Mouse (Mus musculus) midbrain, embryonic 16.5 days (tissue): ENCODE results near the gene Atp5c1. TPM values are rescaled to one million over a fixed set of nuclear protein-coding genes. Genes with fewer than 3 reads are reported as not detected.

Experiments used
- ATAC-seq: fragments of 200-750 bp; cut with Nextera tagmentation; 2 replicates; pipeline ENCODE4 v1.8.0; 2017; ENCODE audit warnings: moderate TSS enrichment
- H3K27ac ChIP-seq: fragments of 300-500 bp; sonication (generic); 2 replicates; pipeline ENCODE4 v1.5.1; 2014; ENCODE audit warnings: mild to moderate bottlenecking, low read length, mixed read lengths
- H3K27me3 ChIP-seq: fragments of 300-500 bp; sonication (generic); 2 replicates; pipeline ENCODE4 v1.6.1; 2014; ENCODE audit warnings: low read depth, low read length, mixed read lengths; ENCODE audit not compliant: control insufficient read depth, insufficient read depth
- H3K36me3 ChIP-seq: fragments of 300-500 bp; sonication (generic); 2 replicates; pipeline ENCODE4 v1.6.1; 2014; ENCODE audit warnings: mild to moderate bottlenecking, low read length, moderate library complexity, mixed read lengths; ENCODE audit not compliant: control insufficient read depth, insufficient read depth
- H3K4me1 ChIP-seq: fragments of 300-500 bp; sonication (generic); 2 replicates; pipeline ENCODE4 v1.6.1; 2014; ENCODE audit warnings: mild to moderate bottlenecking, low read length, mixed read lengths; ENCODE audit not compliant: control insufficient read depth, insufficient read depth
- H3K4me2 ChIP-seq: fragments of 300-500 bp; sonication (generic); 2 replicates; pipeline ENCODE4 v1.6.1; 2014; ENCODE audit warnings: mild to moderate bottlenecking, low read length, mixed read lengths
- H3K4me3 ChIP-seq: fragments of 300-500 bp; sonication (generic); 2 replicates; pipeline ENCODE4 v1.5.1; 2014; ENCODE audit warnings: low read depth, mild to moderate bottlenecking, low read length, moderate library complexity, mixed read lengths
- H3K9ac ChIP-seq: fragments of 300-500 bp; sonication (generic); 2 replicates; pipeline ENCODE4 v1.6.1; 2014; ENCODE audit warnings: low read depth, low read length, mixed read lengths
- H3K9me3 ChIP-seq: fragments of 300-500 bp; sonication (generic); replicated peaks from 2 replicates; pipeline ENCODE4 v1.6.1; 2014; ENCODE audit warnings: mild to moderate bottlenecking, low read length, mixed read lengths; ENCODE audit not compliant: control insufficient read depth, poor library complexity, severe bottlenecking
- WGBS: fragments of 180-500 bp; shearing (Covaris S2); extraction: QIAGEN DNeasy Blood & Tissue Kit; methylation state at CpG from one replicate; pipeline ENCODE4 v1.1.7; 2014; 5-methylcytosine and 5-hydroxymethylcytosine counted together
- polyA plus RNA-seq: library from polyadenylated mRNA; unstranded; fragments of >200 nt; fragmentation: Nextera tagmentation; extraction: Ambion mirVana; gene quantifications from 2 replicates; pipeline ENCODE4 v1.2.1, GENCODE M21; 2015

The Atp5c1 gene
- polyA plus RNA-seq, 1 experiment from 2014 or later: 572 TPM

DNA sequence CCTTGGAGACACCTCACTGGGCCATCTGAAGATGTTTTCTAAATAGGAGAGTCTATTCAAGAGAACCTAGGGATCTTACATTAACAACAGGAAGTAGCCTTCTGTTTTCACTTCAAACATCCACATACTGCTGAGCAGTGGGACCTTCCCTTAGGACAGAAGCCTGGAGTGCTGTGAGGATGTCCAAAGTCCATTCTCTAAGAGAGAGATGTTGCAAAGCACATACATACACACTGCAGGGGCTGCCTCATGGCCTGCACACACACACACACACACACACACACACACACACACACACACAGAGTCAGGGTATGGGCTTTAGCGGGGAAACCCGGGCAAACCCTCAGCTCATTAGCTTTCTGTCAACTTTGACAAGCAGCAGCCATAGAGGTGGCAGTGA is 20.2 kb upstream of the Atp5c1 start:
- 75% methylated on average over 2 of the region's 2 CpGs for WGBS
- Histone ChIP-seq H3K4me3 (no peak overlapping the region), H3K4me1 (no peaks in the 10 kb centered on the region), H3K36me3 (no peaks in the 10 kb centered on the region), H3K27ac (no peak overlapping the region), H3K4me2 (no peak overlapping the region), H3K9ac (no peak overlapping the region), H3K9me3 (no peaks in the 10 kb centered on the region), H3K27me3 (no peaks in the 10 kb centered on the region)
- ATAC-seq: no peak; the same call in 1 of the 2 replicates

DNA sequence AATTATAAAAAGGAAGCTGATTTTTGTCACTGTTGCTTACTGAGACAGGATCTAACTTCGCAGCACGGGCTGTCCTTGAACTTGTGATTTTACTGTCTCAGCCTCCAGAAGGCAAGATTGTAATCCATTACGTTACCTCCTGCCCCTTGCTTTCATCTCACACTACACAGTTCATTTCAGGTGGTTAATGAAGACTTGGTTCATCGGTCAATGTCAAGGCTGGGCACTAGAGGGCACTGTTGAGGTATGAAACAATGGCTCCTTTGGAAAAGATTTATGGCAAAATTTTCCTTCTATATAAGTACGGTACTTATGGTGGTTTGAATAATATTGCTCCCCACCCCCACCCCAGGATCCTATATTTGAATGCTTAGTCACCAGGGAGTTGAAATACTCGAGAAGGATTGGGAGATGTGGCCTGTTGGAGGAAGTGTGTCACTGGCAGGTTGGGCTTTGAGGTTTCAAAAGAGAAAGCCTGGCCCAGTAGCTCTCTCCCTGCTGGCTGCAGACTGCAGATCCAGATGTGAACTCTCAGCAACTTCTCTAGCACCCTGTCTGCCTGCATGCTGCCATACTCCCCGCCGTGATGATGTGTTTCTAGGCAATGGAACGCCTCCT is 18.4 kb upstream of the Atp5c1 start:
- Histone ChIP-seq H3K27me3 (no peaks in the 10 kb centered on the region), H3K4me1 (no peaks in the 10 kb centered on the region), H3K9me3 (no peaks in the 10 kb centered on the region), H3K9ac (no peak overlapping the region), H3K27ac (no peak overlapping the region), H3K4me3 (no peak overlapping the region), H3K4me2 (no peak overlapping the region), H3K36me3 (peaks cover 6% of the 10 kb centered on the region; the same call in 1 of the 2 replicates)
- 34% methylated on average over 9 of the region's 9 CpGs for WGBS
- ATAC-seq: no peak

DNA sequence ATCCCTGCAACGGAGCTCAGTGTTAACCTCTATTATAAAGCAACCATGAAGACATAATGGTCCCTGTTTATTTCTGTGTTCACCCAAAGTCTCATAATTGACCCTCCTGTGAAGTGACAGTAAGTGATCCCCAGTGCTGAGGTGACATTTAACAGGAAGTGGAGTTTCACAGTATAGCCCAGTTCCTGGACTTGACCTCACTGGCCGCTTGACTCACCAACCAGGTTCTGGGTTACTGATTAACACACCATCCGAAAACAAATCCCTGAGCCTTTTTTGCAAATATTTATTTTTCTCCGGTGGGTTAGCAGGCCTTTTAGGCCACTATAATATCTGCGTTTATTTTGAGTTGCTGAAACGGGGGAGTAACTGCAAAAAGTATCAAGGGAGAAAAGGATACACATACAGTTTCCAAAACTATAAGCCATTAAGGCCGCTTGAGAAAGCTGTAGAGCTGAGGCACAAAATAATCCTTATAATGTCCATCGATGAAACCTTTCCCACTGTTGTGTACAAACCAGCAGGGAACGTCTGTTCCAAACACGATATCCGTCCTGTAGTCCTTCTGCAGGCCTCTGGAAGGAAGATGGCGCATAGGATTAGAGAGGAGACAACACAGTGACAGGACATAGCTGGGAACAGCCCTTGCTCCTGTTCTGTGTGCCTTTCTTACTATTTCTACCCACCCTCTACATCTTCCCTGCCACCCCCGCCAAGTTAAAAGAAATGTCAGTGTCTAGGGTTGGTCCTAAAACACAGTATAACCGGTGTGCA is 14.2 kb upstream of the Atp5c1 start:
- Histone ChIP-seq H3K4me2 (no peak overlapping the region), H3K9me3 (no peaks in the 10 kb centered on the region), H3K36me3 (peaks cover 30% of the 10 kb centered on the region), H3K4me3 (no peak overlapping the region), H3K4me1 (no peaks in the 10 kb centered on the region), H3K9ac (no peak overlapping the region), H3K27me3 (no peaks in the 10 kb centered on the region), H3K27ac (no peak overlapping the region)
- 90% methylated on average over 14 of the region's 14 CpGs for WGBS
- ATAC-seq: no peak

DNA sequence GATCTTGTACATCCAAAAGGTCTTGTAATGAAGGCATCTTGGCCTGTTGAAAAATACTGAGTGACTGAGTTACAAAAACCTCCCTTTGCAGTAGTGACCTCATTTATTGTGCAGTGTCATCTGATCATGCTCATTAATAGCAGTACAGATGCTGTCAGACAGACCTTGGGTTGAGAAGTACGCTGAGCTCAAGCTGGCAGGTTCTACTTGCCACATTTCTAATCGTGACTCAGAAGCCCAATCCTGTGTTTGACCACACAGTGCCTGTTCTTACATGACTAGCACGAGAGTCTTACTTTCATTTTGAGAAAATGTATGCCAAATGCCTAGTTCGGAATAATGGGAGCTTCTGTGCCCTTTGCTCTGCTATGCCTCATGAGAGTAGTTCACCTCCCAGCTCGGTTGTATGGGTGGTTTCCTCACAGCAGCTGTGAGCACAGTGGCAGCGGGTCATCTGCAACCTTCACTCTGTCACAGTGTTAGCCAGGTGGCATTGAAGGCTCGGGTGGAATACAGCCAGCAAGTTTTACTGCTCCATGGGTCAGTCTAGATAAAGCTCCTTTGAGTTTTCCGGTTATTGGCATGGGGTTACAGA is 7.0 kb upstream of the Atp5c1 start:
- Histone ChIP-seq H3K4me3 (no peak overlapping the region), H3K9ac (no peak overlapping the region), H3K36me3 (peaks cover 25% of the 10 kb centered on the region), H3K4me1 (peaks cover 6% of the 10 kb centered on the region; the same call in 1 of the 2 replicates), H3K9me3 (no peaks in the 10 kb centered on the region), H3K27me3 (no peaks in the 10 kb centered on the region), H3K27ac (no peak overlapping the region), H3K4me2 (no peak overlapping the region)
- ATAC-seq: no peak
- 89% methylated on average over 8 of the region's 8 CpGs for WGBS

DNA sequence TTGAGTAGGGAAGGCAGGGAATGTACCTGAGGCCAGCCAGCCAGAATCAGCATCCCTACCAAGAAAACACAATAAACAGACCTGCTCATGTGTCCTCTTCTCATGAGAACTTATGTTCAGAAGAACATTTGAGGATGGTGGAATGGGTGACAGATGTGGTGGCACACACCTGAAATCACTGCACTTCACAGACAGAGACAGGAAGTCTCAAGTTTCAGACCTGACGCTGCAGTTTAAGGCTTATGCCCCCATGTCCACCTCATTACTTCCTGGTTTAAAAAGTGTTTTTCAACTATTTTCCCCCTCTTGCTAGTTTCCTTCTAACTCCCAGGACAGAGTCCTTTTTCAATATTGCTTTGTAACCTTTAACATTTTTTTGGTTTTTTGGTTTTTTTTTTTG is 2.4 kb upstream of the Atp5c1 start:
- ATAC-seq: no peak
- WGBS: 97% methylated on average over 1 of the region's 1 CpGs

DNA sequence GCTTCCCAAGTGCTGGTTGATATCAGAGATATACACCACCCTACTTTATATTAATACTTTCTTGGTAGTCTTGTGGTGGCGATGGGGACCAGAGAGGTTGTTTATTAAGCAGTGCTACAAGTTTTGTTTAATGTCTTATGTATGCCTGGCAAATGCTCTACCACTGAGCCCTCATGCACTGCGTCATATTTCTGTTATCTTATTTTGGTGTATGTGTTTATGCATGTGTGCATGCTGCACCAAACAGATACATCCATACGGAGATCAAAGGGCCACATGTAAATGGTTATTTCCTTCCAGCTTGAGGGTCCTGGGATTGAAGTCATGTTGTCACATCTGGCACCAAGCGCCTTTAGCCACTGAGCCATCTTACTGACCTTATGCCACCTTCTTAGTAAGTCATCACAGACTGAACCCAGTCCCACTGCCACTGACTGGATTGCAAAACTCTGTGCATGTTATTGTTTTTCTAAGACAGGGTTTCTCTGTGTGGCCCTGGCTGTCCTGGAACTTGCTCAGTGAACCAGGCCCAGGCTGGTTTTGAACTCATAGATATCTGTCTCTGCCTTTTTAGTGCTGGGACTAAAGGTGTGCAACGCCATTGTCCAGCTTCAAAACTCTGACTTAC is 1.3 kb upstream of the Atp5c1 start:
- H3K4me1 ChIP-seq: peaks cover 35% of the 10 kb centered on the region
- no peaks in the 10 kb centered on the region for H3K27me3 ChIP-seq
- H3K36me3 ChIP-seq: 0 out of 2 replicates have a peak, but pooled peaks cover 4% of the 10 kb centered on the region
- ATAC-seq: no peak
- peak overlapping the region; percentile 96 for H3K4me3 ChIP-seq
- peak overlapping the region; percentile 78 for H3K4me2 ChIP-seq
- 91% methylated on average over 5 of the region's 5 CpGs for WGBS
- H3K9ac ChIP-seq: 0 out of 2 replicates have a peak overlapping the region, but pooled peaks have one; percentile 34
- H3K27ac ChIP-seq: no peak overlapping the region
- no peaks in the 10 kb centered on the region for H3K9me3 ChIP-seq

More for the DNA sequence above, 2.4 kb upstream of the Atp5c1 start:
- peaks cover 29% of the 10 kb centered on the region for H3K4me1 ChIP-seq
- no peak overlapping the region for H3K9ac ChIP-seq
- no peaks in the 10 kb centered on the region for H3K27me3 ChIP-seq
- 0 out of 2 replicates have a peak, but pooled peaks cover 5% of the 10 kb centered on the region for H3K36me3 ChIP-seq
- H3K27ac ChIP-seq: no peak overlapping the region
- H3K9me3 ChIP-seq: no peaks in the 10 kb centered on the region
- H3K4me2 ChIP-seq: no peak overlapping the region
- no peak overlapping the region for H3K4me3 ChIP-seq

DNA sequence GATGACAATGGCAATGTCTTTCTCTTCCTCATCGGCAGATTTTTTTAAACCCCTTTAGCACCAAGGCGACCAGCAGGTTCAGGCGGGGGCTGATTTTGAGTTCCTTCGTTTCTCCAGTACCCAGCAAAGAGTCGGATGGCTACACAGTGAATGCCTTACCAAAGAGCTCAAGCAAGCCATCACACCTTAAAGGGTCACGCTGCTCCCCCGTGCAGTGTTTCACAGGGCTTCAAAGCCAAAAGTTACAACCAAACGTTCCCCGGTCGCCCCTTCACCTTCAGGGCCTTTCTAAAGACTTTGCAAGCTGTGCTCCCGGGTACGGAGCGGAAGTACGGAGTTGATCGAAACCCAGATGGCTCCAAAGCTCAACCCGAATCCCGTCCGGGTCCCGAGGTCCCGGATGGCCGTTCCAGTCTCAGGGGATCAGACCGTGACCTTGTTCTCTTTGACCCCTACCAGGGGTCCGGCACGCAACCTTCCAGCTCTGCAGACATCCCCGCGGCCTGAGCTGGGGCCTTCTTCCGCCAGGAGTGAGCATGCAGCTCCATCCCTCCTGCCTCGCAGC is 483 bp downstream of the Atp5c1 start:
- Histone ChIP-seq H3K9ac (peak overlapping the region; percentile 99), H3K9me3 (no peaks in the 10 kb centered on the region), H3K27me3 (no peaks in the 10 kb centered on the region), H3K4me3 (peak overlapping the region; percentile 96), H3K27ac (peak overlapping the region; percentile 96), H3K36me3 (0 out of 2 replicates have a peak, but pooled peaks cover 2% of the 10 kb centered on the region), H3K4me2 (peak overlapping the region; percentile 65), H3K4me1 (peaks cover 35% of the 10 kb centered on the region)
- peak; percentile 9 for ATAC-seq
- 0% methylated on average over 28 of the region's 28 CpGs for WGBS

DNA sequence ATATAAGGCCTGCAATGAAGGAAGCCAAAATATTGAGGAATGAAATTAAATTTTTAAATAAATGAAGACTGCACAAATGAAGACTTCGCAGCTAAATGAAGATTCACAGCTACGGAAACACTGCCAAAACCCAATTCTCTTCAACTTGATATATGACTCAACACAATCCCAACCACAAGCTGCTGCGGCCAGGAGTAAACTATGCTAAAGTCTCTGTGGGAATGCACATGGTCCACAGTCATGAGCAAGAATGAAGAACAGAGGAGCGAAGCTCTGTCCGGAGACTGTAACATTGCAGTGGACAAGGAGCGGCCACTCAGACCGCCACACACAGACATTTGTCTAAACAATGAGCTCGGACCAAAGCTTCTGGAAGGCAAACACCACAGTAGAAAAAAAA is 3.6 kb downstream of the Atp5c1 start:
- H3K9me3 ChIP-seq: no peaks in the 10 kb centered on the region
- ATAC-seq: no peak
- no peak overlapping the region for H3K4me2 ChIP-seq
- H3K27ac ChIP-seq: no peak overlapping the region
- H3K27me3 ChIP-seq: no peaks in the 10 kb centered on the region
- 0 out of 2 replicates have a peak, but pooled peaks cover 2% of the 10 kb centered on the region for H3K36me3 ChIP-seq
- H3K9ac ChIP-seq: no peak overlapping the region
- 91% methylated on average over 8 of the region's 8 CpGs for WGBS
- peaks cover 27% of the 10 kb centered on the region for H3K4me1 ChIP-seq
- H3K4me3 ChIP-seq: no peak overlapping the region
